Mouse (Mus musculus): Measurements from ENCODE around the gene Gm42372.

The Gm42372 gene

GRCm38 (mm10) chr7:17028923-17029322, 46.0 kb downstream of the Gm42372 start:
- no peak for TF ChIP-seq GATA4 (IDR thresholded peaks at IDR 0.05; ENCODE audit: insufficient replicate concordance, low read length)

- TF ChIP-seq GATA4 (IDR thresholded peaks at IDR 0.05; ENCODE audit: insufficient replicate concordance, low read length) = no peak
These were observed 47.4 kb downstream of the Gm42372 start for GRCm38 (mm10) chr7:17030239-17030638.

All from liver, adult (tissue).